ENCODE assay signal across 8 mouse cellular contexts in genomic region chr14:111681092-111681708, GRCm38 (mm10). TPM values are rescaled to one million over a fixed set of nuclear protein-coding genes. Genes with fewer than 3 reads are reported as not detected.
A peak's percentile ranks its signal among the peaks of the same experiment; 100 is the strongest.
DNase-seq lines count a peak whose midpoint lies in the region; ATAC-seq and TF ChIP-seq lines count a peak whose summit lies in the region.

No protein-coding gene starts in this region.

- TF ChIP-seq CTCF in gastrocnemius, adult 2 months (IDR thresholded peaks at IDR 0.05) = no peak

- peak; percentile 25; the same call in 1 of the 2 replicates for ATAC-seq in embryonic facial prominence, embryonic 15.5 days (ENCODE audit: insufficient number of reproducible peaks, low FRiP score, low TSS enrichment, low read depth)
- ATAC-seq in intestine, embryonic 16.5 days = peak; percentile 72
- 0 out of 2 replicates have a peak, but pooled peaks have one; percentile 41 for ATAC-seq in megakaryocyte-erythroid progenitor cell, adult 5-6 weeks (replicated peaks; ENCODE audit: low FRiP score, low TSS enrichment, poor library complexity, severe bottlenecking)
- peak; percentile 46; the same call in 1 of the 2 replicates for ATAC-seq in stomach, embryonic 16.5 days (ENCODE audit: insufficient read depth, low FRiP score)

- peak overlapping the region; percentile 69 for H3K4me3 ChIP-seq in gastrocnemius, adult 2 months
- peak overlapping the region; percentile 49 for H3K4me3 ChIP-seq in embryonic facial prominence, embryonic 15.5 days (replicated peaks)
- peak overlapping the region; percentile 50 for H3K4me3 ChIP-seq in intestine, embryonic 16.5 days (ENCODE audit: low read length)
- H3K4me3 ChIP-seq in stomach, embryonic 16.5 days (replicated peaks; ENCODE audit: low read length) = peak overlapping the region; percentile 56

- H3K9me3 ChIP-seq in embryonic facial prominence, embryonic 15.5 days (replicated peaks) = no peaks in the 10 kb centered on the region
- no peaks in the 10 kb centered on the region for H3K9me3 ChIP-seq in intestine, embryonic 16.5 days (ENCODE audit: control insufficient read depth, low read length)
- H3K9me3 ChIP-seq in stomach, embryonic 16.5 days (replicated peaks; ENCODE audit: control insufficient read depth, low read length) = no peaks in the 10 kb centered on the region

- intact Hi-C loops in gastrocnemius, adult 2 months (cut with DNase I) = no loop called here

- H3K27ac ChIP-seq in gastrocnemius, adult 2 months = no peak overlapping the region
- H3K27ac ChIP-seq in embryonic facial prominence, embryonic 15.5 days (replicated peaks) = no peak overlapping the region
- H3K27ac ChIP-seq in intestine, embryonic 16.5 days (ENCODE audit: low read length) = no peak overlapping the region
- no peak overlapping the region for H3K27ac ChIP-seq in stomach, embryonic 16.5 days (ENCODE audit: low read length)

- H3K36me3 ChIP-seq in embryonic facial prominence, embryonic 15.5 days = no peaks in the 10 kb centered on the region
- no peaks in the 10 kb centered on the region for H3K36me3 ChIP-seq in intestine, embryonic 16.5 days (ENCODE audit: control insufficient read depth, insufficient read depth, low read length)
- no peaks in the 10 kb centered on the region for H3K36me3 ChIP-seq in stomach, embryonic 16.5 days (ENCODE audit: control insufficient read depth, insufficient read depth, low read length)

- no peak for DNase-seq in gastrocnemius, adult 2 months
- DNase-seq in gastrocnemius, postnatal 25 days = no peak
- peak; percentile 55 for DNase-seq in R1 (ENCODE audit: low read depth, low spot score)
- no peak for DNase-seq in adrenal gland, adult 18-20 months (ENCODE audit: low spot score in 2 of 2)

- 1% methylated on average over 38 of the region's 38 CpGs for WGBS in embryonic facial prominence, embryonic 15.5 days
- under 1% methylated on average over 38 of the region's 38 CpGs for WGBS in intestine, embryonic 16.5 days
- under 1% methylated on average over 38 of the region's 38 CpGs for WGBS in stomach, embryonic 16.5 days

- peaks cover 14% of the 10 kb centered on the region for H3K4me1 ChIP-seq in embryonic facial prominence, embryonic 15.5 days
- H3K4me1 ChIP-seq in intestine, embryonic 16.5 days (ENCODE audit: control insufficient read depth, insufficient read depth, low read length) = peaks cover 12% of the 10 kb centered on the region
- H3K4me1 ChIP-seq in stomach, embryonic 16.5 days (ENCODE audit: control insufficient read depth, insufficient read depth, low read length) = peaks cover 7% of the 10 kb centered on the region

- H3K4me2 ChIP-seq in embryonic facial prominence, embryonic 15.5 days (replicated peaks) = peak overlapping the region; percentile 94
- H3K4me2 ChIP-seq in intestine, embryonic 16.5 days (ENCODE audit: low read depth, low read length) = peak overlapping the region; percentile 88
- H3K4me2 ChIP-seq in stomach, embryonic 16.5 days (ENCODE audit: low read depth, low read length) = peak overlapping the region; percentile 87

- peaks cover 31% of the 10 kb centered on the region for H3K27me3 ChIP-seq in embryonic facial prominence, embryonic 15.5 days
- H3K27me3 ChIP-seq in intestine, embryonic 16.5 days (replicated peaks; ENCODE audit: control insufficient read depth, insufficient read depth, low read length) = peaks cover 33% of the 10 kb centered on the region
- H3K27me3 ChIP-seq in stomach, embryonic 16.5 days (ENCODE audit: control insufficient read depth, insufficient read depth, low read length) = peaks cover 18% of the 10 kb centered on the region; the same call in 1 of the 2 replicates

- 0 out of 2 replicates have a peak overlapping the region, but pooled peaks have one; percentile 16 for H3K9ac ChIP-seq in embryonic facial prominence, embryonic 15.5 days
- H3K9ac ChIP-seq in intestine, embryonic 16.5 days (ENCODE audit: low read depth, low read length) = peak overlapping the region; percentile 46
- peak overlapping the region; percentile 59 for H3K9ac ChIP-seq in stomach, embryonic 16.5 days (ENCODE audit: low read length)

RNA-seq across cellular contexts. Expression of gene Slitrk5, which starts 6.3 kb away (rescaled TPM):
- total RNA-seq in gastrocnemius, adult 2 months (2021) = under 1 TPM in 1 of 2 experiments, not detected in 1; 0.06 TPM
- total RNA-seq in gastrocnemius, postnatal 25 days (2021) = under 1 TPM; 0.18 to 0.19 TPM
- 3.1 and 3.6 TPM in 2 replicates for polyA plus RNA-seq in embryonic facial prominence, embryonic 15.5 days (2015; fragmentation: Nextera tagmentation; extraction: Ambion mirVana)
- 2.3 and 2.6 TPM in 2 replicates for polyA plus RNA-seq in intestine, embryonic 16.5 days (2015; fragmentation: Nextera tagmentation; extraction: Ambion mirVana)
- total RNA-seq in megakaryocyte-erythroid progenitor cell, adult 5-6 weeks (2014; fragmentation: Nextera tagmentation) = not detected in 2 replicates
- total RNA-seq in megakaryocyte-erythroid progenitor cell, adult 5-6 weeks (2017) = not detected in 2 replicates
- 3.8 and 4.0 TPM in 2 replicates for polyA plus RNA-seq in stomach, embryonic 16.5 days (2015; fragmentation: Nextera tagmentation; extraction: Ambion mirVana)
- under 1 TPM; 0.32 to 0.36 TPM for total RNA-seq in adrenal gland, adult 18-20 months (2021)
